Mouse (Mus musculus): ENCODE measurements at regions not wholly inside any gene's neighbourhood (a gene's known extent, or its start where the extent isn't known, plus 50 kb on each side); places are given as distances from the start of the nearest gene placed in this dataset.

GRCm38 (mm10) chr11:17657720-17658119, 296.0 kb downstream of the Etaa1 start:
- Histone ChIP-seq H3K4me3 (ENCODE audit: low read depth, low read length) (no peak overlapping the region), H3K4me1 (ENCODE audit: insufficient read depth, low read depth, low read length) (no peaks in the 10 kb centered on the region), H3K36me3 (replicated peaks) (no peaks in the 10 kb centered on the region), H3K27me3 (ENCODE audit: insufficient read depth, low read length) (no peaks in the 10 kb centered on the region), H3K9me3 (replicated peaks) (no peaks in the 10 kb centered on the region)
- DNase-seq (ENCODE audit: low spot score) = no peak
- ATAC-seq (ENCODE audit: extremely low read depth, insufficient number of reproducible peaks, low FRiP score, poor library complexity, severe bottlenecking) = no peak
- no peak for TF ChIP-seq GATA1 (IDR thresholded peaks at IDR 0.05; ENCODE audit: borderline replicate concordance, low read length)
- no peak for TF ChIP-seq GATA2 (IDR thresholded peaks at IDR 0.05; ENCODE audit: borderline replicate concordance, low read depth, low read length)
- no peak for TF ChIP-seq POLR2AphosphoS5 (IDR thresholded peaks at IDR 0.05; ENCODE audit: insufficient replicate concordance, low read depth, low read length)
- TF ChIP-seq TAL1 (conservative IDR thresholded peaks at IDR 0.05; ENCODE audit: low read depth, low read length) = no peak
- TF ChIP-seq CTCF (IDR thresholded peaks at IDR 0.05; ENCODE audit: low read depth, low read length) = no peak

DNA sequence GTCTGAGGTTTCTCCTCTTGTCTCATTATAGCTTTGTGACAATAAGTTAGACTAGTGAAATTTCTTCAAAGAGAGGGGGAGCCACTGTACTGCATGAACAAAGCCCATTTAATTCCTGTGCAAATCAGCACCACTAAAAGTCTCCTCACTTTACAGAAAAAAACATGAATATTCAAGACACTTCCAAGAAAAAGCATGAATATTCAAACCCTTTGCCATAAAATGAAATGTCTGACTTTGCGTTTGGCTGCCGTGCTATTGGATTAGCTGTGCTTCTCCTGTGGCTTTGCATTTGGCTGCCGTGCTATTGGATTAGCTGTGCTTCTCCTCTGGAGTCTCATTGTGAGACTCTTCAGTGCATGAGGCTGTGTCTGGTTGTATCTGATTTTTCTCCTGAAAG, 295.4 kb downstream of the Etaa1 start:
- no peak for ATAC-seq (ENCODE audit: extremely low read depth, insufficient number of reproducible peaks, low FRiP score, poor library complexity, severe bottlenecking)

GRCm38 (mm10) chr11:17658717-17659116, 295.0 kb downstream of the Etaa1 start:
- Histone ChIP-seq H3K4me1 (ENCODE audit: insufficient read depth, low read depth, low read length) (no peaks in the 10 kb centered on the region), H3K27me3 (ENCODE audit: insufficient read depth, low read length) (no peaks in the 10 kb centered on the region), H3K4me3 (ENCODE audit: low read depth, low read length) (no peak overlapping the region), H3K36me3 (replicated peaks) (no peaks in the 10 kb centered on the region), H3K9me3 (replicated peaks) (no peaks in the 10 kb centered on the region)
- DNase-seq (ENCODE audit: low spot score) = no peak
- no peak for ATAC-seq (ENCODE audit: extremely low read depth, insufficient number of reproducible peaks, low FRiP score, poor library complexity, severe bottlenecking)
- TF ChIP-seq TAL1 (conservative IDR thresholded peaks at IDR 0.05; ENCODE audit: low read depth, low read length) = no peak
- no peak for TF ChIP-seq CTCF (IDR thresholded peaks at IDR 0.05; ENCODE audit: low read depth, low read length)
- TF ChIP-seq GATA2 (IDR thresholded peaks at IDR 0.05; ENCODE audit: borderline replicate concordance, low read depth, low read length) = no peak
- no peak for TF ChIP-seq POLR2AphosphoS5 (IDR thresholded peaks at IDR 0.05; ENCODE audit: insufficient replicate concordance, low read depth, low read length)
- no peak for TF ChIP-seq GATA1 (IDR thresholded peaks at IDR 0.05; ENCODE audit: borderline replicate concordance, low read length)

More for the DNA sequence above, 295.4 kb downstream of the Etaa1 start:
- no peak overlapping the region for H3K4me3 ChIP-seq (ENCODE audit: low read depth, low read length)
- H3K4me1 ChIP-seq (ENCODE audit: insufficient read depth, low read depth, low read length) = no peaks in the 10 kb centered on the region
- DNase-seq (ENCODE audit: low spot score) = no peak
- H3K27me3 ChIP-seq (ENCODE audit: insufficient read depth, low read length) = no peaks in the 10 kb centered on the region
- H3K36me3 ChIP-seq (replicated peaks) = no peaks in the 10 kb centered on the region
- H3K9me3 ChIP-seq (replicated peaks) = no peaks in the 10 kb centered on the region
- TF ChIP-seq POLR2AphosphoS5 (IDR thresholded peaks at IDR 0.05; ENCODE audit: insufficient replicate concordance, low read depth, low read length) (no peak), GATA1 (IDR thresholded peaks at IDR 0.05; ENCODE audit: borderline replicate concordance, low read length) (no peak), CTCF (IDR thresholded peaks at IDR 0.05; ENCODE audit: low read depth, low read length) (no peak), TAL1 (conservative IDR thresholded peaks at IDR 0.05; ENCODE audit: low read depth, low read length) (no peak), GATA2 (IDR thresholded peaks at IDR 0.05; ENCODE audit: borderline replicate concordance, low read depth, low read length) (no peak)

- Histone ChIP-seq H3K27me3 (ENCODE audit: insufficient read depth, low read length) (no peaks in the 10 kb centered on the region), H3K9me3 (replicated peaks) (no peaks in the 10 kb centered on the region), H3K36me3 (replicated peaks) (no peaks in the 10 kb centered on the region), H3K4me3 (ENCODE audit: low read depth, low read length) (no peak overlapping the region), H3K4me1 (ENCODE audit: insufficient read depth, low read depth, low read length) (no peaks in the 10 kb centered on the region)
- TF ChIP-seq TAL1 (conservative IDR thresholded peaks at IDR 0.05; ENCODE audit: low read depth, low read length) (no peak), CTCF (IDR thresholded peaks at IDR 0.05; ENCODE audit: low read depth, low read length) (no peak), GATA1 (IDR thresholded peaks at IDR 0.05; ENCODE audit: borderline replicate concordance, low read length) (no peak), POLR2AphosphoS5 (IDR thresholded peaks at IDR 0.05; ENCODE audit: insufficient replicate concordance, low read depth, low read length) (no peak), GATA2 (IDR thresholded peaks at IDR 0.05; ENCODE audit: borderline replicate concordance, low read depth, low read length) (no peak)
- DNase-seq (ENCODE audit: low spot score) = no peak
- no peak for ATAC-seq (ENCODE audit: extremely low read depth, insufficient number of reproducible peaks, low FRiP score, poor library complexity, severe bottlenecking)
These were observed 289.8 kb downstream of the Etaa1 start for GRCm38 (mm10) chr11:17663893-17664292.

DNA sequence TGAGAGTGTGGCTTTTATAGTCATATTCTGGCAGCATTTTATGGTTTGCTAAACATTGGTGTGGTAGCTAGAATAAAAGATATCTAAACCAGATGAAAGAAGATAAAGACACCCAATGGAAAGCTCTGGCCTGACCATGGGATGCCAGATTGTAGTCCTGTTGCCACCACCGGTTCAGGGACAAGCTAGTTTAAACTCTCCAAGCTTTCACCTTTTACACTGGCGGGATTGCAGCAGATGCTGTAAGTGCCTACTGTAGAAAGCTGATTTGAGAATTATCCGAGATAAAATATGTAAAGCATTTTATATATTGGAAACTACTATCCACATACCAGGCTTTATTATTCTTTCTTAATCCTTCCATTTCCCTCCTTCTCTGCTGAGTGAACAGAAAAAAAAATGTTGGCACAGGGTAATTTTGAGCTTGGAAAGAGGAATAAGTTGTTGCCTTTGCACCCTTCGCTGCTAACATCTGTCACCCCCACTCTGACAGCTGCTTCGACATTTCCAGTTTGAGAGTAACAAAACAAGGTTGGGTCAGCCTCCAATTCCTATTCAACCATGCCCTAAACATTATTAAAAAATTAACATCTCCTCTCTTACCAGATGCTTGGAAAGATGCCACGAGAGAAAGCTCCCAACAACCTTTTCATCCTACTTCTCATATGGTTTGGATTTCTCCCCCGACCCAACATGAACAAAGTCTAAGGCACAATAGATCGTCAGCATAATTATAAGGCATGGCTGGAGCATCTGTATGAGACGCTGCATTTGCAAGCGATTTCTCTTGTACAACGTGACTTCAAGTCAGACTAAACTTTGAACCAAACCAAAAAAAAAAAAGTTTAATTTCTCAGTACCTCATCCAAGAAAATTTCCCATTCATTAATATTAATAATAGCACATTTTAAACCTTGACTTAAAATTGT, 287.8 kb downstream of the Etaa1 start:
- no peak for DNase-seq (ENCODE audit: low spot score)
- TF ChIP-seq GATA1 (IDR thresholded peaks at IDR 0.05; ENCODE audit: borderline replicate concordance, low read length) = no peak
- TF ChIP-seq TAL1 (conservative IDR thresholded peaks at IDR 0.05; ENCODE audit: low read depth, low read length) = no peak
- no peak for TF ChIP-seq CTCF (IDR thresholded peaks at IDR 0.05; ENCODE audit: low read depth, low read length)
- TF ChIP-seq POLR2AphosphoS5 (IDR thresholded peaks at IDR 0.05; ENCODE audit: insufficient replicate concordance, low read depth, low read length) = no peak
- no peak for TF ChIP-seq GATA2 (IDR thresholded peaks at IDR 0.05; ENCODE audit: borderline replicate concordance, low read depth, low read length)
- Histone ChIP-seq H3K4me3 (ENCODE audit: low read depth, low read length) (no peak overlapping the region), H3K9me3 (replicated peaks) (no peaks in the 10 kb centered on the region), H3K36me3 (replicated peaks) (no peaks in the 10 kb centered on the region), H3K4me1 (ENCODE audit: insufficient read depth, low read depth, low read length) (no peaks in the 10 kb centered on the region), H3K27me3 (ENCODE audit: insufficient read depth, low read length) (no peaks in the 10 kb centered on the region)
- ATAC-seq (ENCODE audit: extremely low read depth, insufficient number of reproducible peaks, low FRiP score, poor library complexity, severe bottlenecking) = no peak

GRCm38 (mm10) chr11:17680998-17681397, 272.7 kb downstream of the Etaa1 start:
- no peak for TF ChIP-seq GATA2 (IDR thresholded peaks at IDR 0.05; ENCODE audit: borderline replicate concordance, low read depth, low read length)
- no peak for TF ChIP-seq POLR2AphosphoS5 (IDR thresholded peaks at IDR 0.05; ENCODE audit: insufficient replicate concordance, low read depth, low read length)
- no peak for TF ChIP-seq GATA1 (IDR thresholded peaks at IDR 0.05; ENCODE audit: borderline replicate concordance, low read length)
- no peak for TF ChIP-seq TAL1 (conservative IDR thresholded peaks at IDR 0.05; ENCODE audit: low read depth, low read length)
- no peak for TF ChIP-seq CTCF (IDR thresholded peaks at IDR 0.05; ENCODE audit: low read depth, low read length)
- Histone ChIP-seq H3K27me3 (ENCODE audit: insufficient read depth, low read length) (no peaks in the 10 kb centered on the region), H3K9me3 (replicated peaks) (no peaks in the 10 kb centered on the region), H3K36me3 (replicated peaks) (no peaks in the 10 kb centered on the region), H3K4me3 (ENCODE audit: low read depth, low read length) (no peak overlapping the region), H3K4me1 (ENCODE audit: insufficient read depth, low read depth, low read length) (no peaks in the 10 kb centered on the region)
- ATAC-seq (ENCODE audit: extremely low read depth, insufficient number of reproducible peaks, low FRiP score, poor library complexity, severe bottlenecking) = no peak
- no peak for DNase-seq (ENCODE audit: low spot score)

All from G1E (cell line).